Mouse (Mus musculus): Measurements from ENCODE around the gene DXBay18.
"Not testable (repeated sequence)": the region's sequence is repeated elsewhere in the genome, so short reads cannot be mapped to it uniquely, and the experiment has no call there.

GRCm38 (mm10) chrX:73191934-73192333 is 42.7 kb upstream of the DXBay18 start, which contains the start of gene Xlr3b:
- not testable (repeated sequence) for TF ChIP-seq POLR2A, CTCF (IDR thresholded peaks at IDR 0.05; ENCODE audit: extremely low read depth, insufficient read depth, low read length)
